Mouse (Mus musculus) stomach, embryonic 15.5 days (tissue): ENCODE data around the gene Helb. TPM values are rescaled to one million over a fixed set of nuclear protein-coding genes. Genes with fewer than 3 reads are reported as not detected.

Experiments
- polyA plus RNA-seq: library from polyadenylated mRNA; unstranded; fragments of >200 nt; fragmentation: Nextera tagmentation; extraction: Ambion mirVana; gene quantifications from 2 replicates; pipeline ENCODE4 v1.2.1, GENCODE M21; 2015

The Helb gene
- polyA plus RNA-seq, 1 experiment from 2014 or later, result 5.8 TPM

Other genes with a start within 250 kb of the Helb start
- 126 and 133 TPM in 2 replicates for gene Tmbim4, start 88.6 kb upstream of the Helb start, polyA plus RNA-seq
- gene Irak3, start 89.1 kb upstream of the Helb start, polyA plus RNA-seq, result 0.73 and 0.89 TPM in 2 replicates
- 52.5 and 53.8 TPM in 2 replicates for gene Llph, start 114.1 kb upstream of the Helb start, polyA plus RNA-seq